Mouse (Mus musculus): ENCODE data around the gene Flywch1. TPM values are rescaled to one million over a fixed set of nuclear protein-coding genes. Genes with fewer than 3 reads are reported as not detected.

Gene Flywch1
- polyA plus RNA-seq (2012; rRNA removed): 208 and 231 TPM in 2 replicates

GRCm38 (mm10) chr17:23771284-23772218 is at the start of gene Flywch1:
TSS of gene Flywch1 (minus strand) at chr17:23771602.
- peak; percentile 99 for DNase-seq (ENCODE audit: extremely low spot score in 1 of 2, low spot score in 1 of 2)

- DNase-seq (ENCODE audit: extremely low spot score in 1 of 2, low spot score in 1 of 2): no peak
Measured at GRCm38 (mm10) chr17:23820731-23821130, 49.3 kb upstream of the Flywch1 start.

GRCm38 (mm10) chr17:23819235-23819634 is 47.8 kb upstream of the Flywch1 start:
- DNase-seq (ENCODE audit: extremely low spot score in 1 of 2, low spot score in 1 of 2): no peak

GRCm38 (mm10) chr17:23818579-23818978 is 47.2 kb upstream of the Flywch1 start:
- DNase-seq (ENCODE audit: extremely low spot score in 1 of 2, low spot score in 1 of 2): no peak

GRCm38 (mm10) chr17:23815641-23816040 is 44.2 kb upstream of the Flywch1 start:
- no peak for DNase-seq (ENCODE audit: extremely low spot score in 1 of 2, low spot score in 1 of 2)

- no peak for DNase-seq (ENCODE audit: extremely low spot score in 1 of 2, low spot score in 1 of 2)
Measured at GRCm38 (mm10) chr17:23807918-23808317, 36.5 kb upstream of the Flywch1 start.

GRCm38 (mm10) chr17:23806867-23807266 is 35.5 kb upstream of the Flywch1 start:
- DNase-seq (ENCODE audit: extremely low spot score in 1 of 2, low spot score in 1 of 2): peak in 1 of 2 experiments; percentile 36

GRCm38 (mm10) chr17:23804426-23805085 is 33.2 kb upstream of the Flywch1 start:
- no peak for DNase-seq (ENCODE audit: extremely low spot score in 1 of 2, low spot score in 1 of 2)

- peak in 1 of 2 experiments; percentile 68 for DNase-seq (ENCODE audit: extremely low spot score in 1 of 2, low spot score in 1 of 2)
Measured at GRCm38 (mm10) chr17:23803366-23804041, 32.1 kb upstream of the Flywch1 start.

GRCm38 (mm10) chr17:23802746-23803365 is 31.5 kb upstream of the Flywch1 start:
- peak; percentile 98 to 99 for DNase-seq (ENCODE audit: extremely low spot score in 1 of 2, low spot score in 1 of 2)

GRCm38 (mm10) chr17:23801627-23802026 is 30.2 kb upstream of the Flywch1 start:
- DNase-seq (ENCODE audit: extremely low spot score in 1 of 2, low spot score in 1 of 2): no peak

GRCm38 (mm10) chr17:23797316-23797715 is 25.9 kb upstream of the Flywch1 start:
- no peak for DNase-seq (ENCODE audit: extremely low spot score in 1 of 2, low spot score in 1 of 2)

GRCm38 (mm10) chr17:23795323-23795722 is 23.9 kb upstream of the Flywch1 start:
- DNase-seq (ENCODE audit: extremely low spot score in 1 of 2, low spot score in 1 of 2): no peak

- DNase-seq (ENCODE audit: extremely low spot score in 1 of 2, low spot score in 1 of 2): no peak
Measured at GRCm38 (mm10) chr17:23791079-23791357, 19.6 kb upstream of the Flywch1 start.

- DNase-seq (ENCODE audit: extremely low spot score in 1 of 2, low spot score in 1 of 2): peak in 1 of 2 experiments; percentile 54
Measured at GRCm38 (mm10) chr17:23790269-23791078, 19.1 kb upstream of the Flywch1 start, which contains the start of gene Srrm2. TSS of gene Srrm2 (plus strand) at chr17:23790532.

GRCm38 (mm10) chr17:23789749-23790268 is 18.4 kb upstream of the Flywch1 start:
- no peak for DNase-seq (ENCODE audit: extremely low spot score in 1 of 2, low spot score in 1 of 2)

GRCm38 (mm10) chr17:23788973-23789372 is 17.6 kb upstream of the Flywch1 start:
- no peak for DNase-seq (ENCODE audit: extremely low spot score in 1 of 2, low spot score in 1 of 2)

- peak in 1 of 2 experiments; percentile 47 for DNase-seq (ENCODE audit: extremely low spot score in 1 of 2, low spot score in 1 of 2)
Measured at GRCm38 (mm10) chr17:23786510-23786931, 15.1 kb upstream of the Flywch1 start.
